Mouse (Mus musculus): Measurements from ENCODE around the gene Actr8. TPM values are rescaled to one million over a fixed set of nuclear protein-coding genes. Genes with fewer than 3 reads are reported as not detected.

The Actr8 gene
- polyA plus RNA-seq, 1 experiment from 2014 or later = 43.1 TPM

GRCm38 (mm10) chr14:29976927-29977326, 1.2 kb upstream of the Actr8 start:
- ATAC-seq (ENCODE audit: insufficient number of reproducible peaks, insufficient read depth, low FRiP score, low read depth) = no peak
- H3K36me3 ChIP-seq (ENCODE audit: control insufficient read depth, insufficient read depth, low read length) = peaks cover 58% of the 10 kb centered on the region
- H3K4me1 ChIP-seq (ENCODE audit: control insufficient read depth in 2 of 2, insufficient read depth in 2 of 2, low read length in 2 of 2) = peaks cover 5 to 7% of the 10 kb centered on the region in 2 experiments; a peak in 1 of 4 replicates
- H3K4me2 ChIP-seq (ENCODE audit: low read length) = no peak overlapping the region
- no peak overlapping the region for H3K9ac ChIP-seq (ENCODE audit: low read length)
- H3K4me3 ChIP-seq (ENCODE audit: control insufficient read depth in 1 of 2, insufficient read depth in 1 of 2, low read depth in 1 of 2, low read length in 2 of 2) = no peak overlapping the region
- no peaks in the 10 kb centered on the region for H3K9me3 ChIP-seq (ENCODE audit: control insufficient read depth, low read length)
- H3K27me3 ChIP-seq (ENCODE audit: control insufficient read depth, insufficient read depth, low read length) = no peaks in the 10 kb centered on the region
- 94% methylated on average over 6 of the region's 6 CpGs for WGBS
- H3K27ac ChIP-seq (replicated peaks in 1 of 2; ENCODE audit: control insufficient read depth in 1 of 2, insufficient read depth in 1 of 2, low read depth in 2 of 2, low read length in 2 of 2) = no peak overlapping the region

- H3K4me1 ChIP-seq (ENCODE audit: control insufficient read depth in 2 of 2, insufficient read depth in 2 of 2, low read length in 2 of 2) = peaks cover 5 to 7% of the 10 kb centered on the region in 2 experiments; a peak in 1 of 4 replicates
- H3K9ac ChIP-seq (ENCODE audit: low read length) = no peak overlapping the region
- H3K27ac ChIP-seq (replicated peaks in 1 of 2; ENCODE audit: control insufficient read depth in 1 of 2, insufficient read depth in 1 of 2, low read depth in 2 of 2, low read length in 2 of 2) = no peak overlapping the region
- H3K9me3 ChIP-seq (ENCODE audit: control insufficient read depth, low read length) = no peaks in the 10 kb centered on the region
- peaks cover 58% of the 10 kb centered on the region for H3K36me3 ChIP-seq (ENCODE audit: control insufficient read depth, insufficient read depth, low read length)
- ATAC-seq (ENCODE audit: insufficient number of reproducible peaks, insufficient read depth, low FRiP score, low read depth) = no peak
- no peak overlapping the region for H3K4me3 ChIP-seq (ENCODE audit: control insufficient read depth in 1 of 2, insufficient read depth in 1 of 2, low read depth in 1 of 2, low read length in 2 of 2)
- no peak overlapping the region for H3K4me2 ChIP-seq (ENCODE audit: low read length)
- WGBS = 94% methylated on average over 10 of the region's 10 CpGs
- no peaks in the 10 kb centered on the region for H3K27me3 ChIP-seq (ENCODE audit: control insufficient read depth, insufficient read depth, low read length)
Measured at GRCm38 (mm10) chr14:29980447-29981205, 2.5 kb downstream of the Actr8 start.

- Histone ChIP-seq H3K9ac (ENCODE audit: low read length) (no peak overlapping the region), H3K4me3 (ENCODE audit: control insufficient read depth in 1 of 2, insufficient read depth in 1 of 2, low read depth in 1 of 2, low read length in 2 of 2) (no peak overlapping the region), H3K27me3 (ENCODE audit: control insufficient read depth, insufficient read depth, low read length) (no peaks in the 10 kb centered on the region), H3K4me1 (ENCODE audit: control insufficient read depth in 2 of 2, insufficient read depth in 2 of 2, low read length in 2 of 2) (no peaks in the 10 kb centered on the region), H3K4me2 (ENCODE audit: low read length) (no peak overlapping the region), H3K36me3 (ENCODE audit: control insufficient read depth, insufficient read depth, low read length) (peaks cover 100% of the 10 kb centered on the region), H3K27ac (replicated peaks in 1 of 2; ENCODE audit: control insufficient read depth in 1 of 2, insufficient read depth in 1 of 2, low read depth in 2 of 2, low read length in 2 of 2) (no peak overlapping the region), H3K9me3 (ENCODE audit: control insufficient read depth, low read length) (no peaks in the 10 kb centered on the region)
- WGBS = 91% methylated on average over 4 of the region's 4 CpGs
- ATAC-seq (ENCODE audit: insufficient number of reproducible peaks, insufficient read depth, low FRiP score, low read depth) = no peak
Measured at GRCm38 (mm10) chr14:29986096-29986495, 8.0 kb downstream of the Actr8 start.

GRCm38 (mm10) chr14:29987276-29987675, 9.1 kb downstream of the Actr8 start:
- 83% methylated on average over 6 of the region's 6 CpGs for WGBS
- Histone ChIP-seq H3K27me3 (ENCODE audit: control insufficient read depth, insufficient read depth, low read length) (no peaks in the 10 kb centered on the region), H3K9ac (ENCODE audit: low read length) (no peak overlapping the region), H3K4me2 (ENCODE audit: low read length) (no peak overlapping the region), H3K4me3 (ENCODE audit: control insufficient read depth in 1 of 2, insufficient read depth in 1 of 2, low read depth in 1 of 2, low read length in 2 of 2) (no peak overlapping the region), H3K36me3 (ENCODE audit: control insufficient read depth, insufficient read depth, low read length) (peaks cover 100% of the 10 kb centered on the region), H3K9me3 (ENCODE audit: control insufficient read depth, low read length) (no peaks in the 10 kb centered on the region), H3K4me1 (ENCODE audit: control insufficient read depth in 2 of 2, insufficient read depth in 2 of 2, low read length in 2 of 2) (no peaks in the 10 kb centered on the region), H3K27ac (replicated peaks in 1 of 2; ENCODE audit: control insufficient read depth in 1 of 2, insufficient read depth in 1 of 2, low read depth in 2 of 2, low read length in 2 of 2) (no peak overlapping the region)
- ATAC-seq (ENCODE audit: insufficient number of reproducible peaks, insufficient read depth, low FRiP score, low read depth) = no peak

- Histone ChIP-seq H3K27ac (replicated peaks in 1 of 2; ENCODE audit: control insufficient read depth in 1 of 2, insufficient read depth in 1 of 2, low read depth in 2 of 2, low read length in 2 of 2) (no peak overlapping the region), H3K4me1 (ENCODE audit: control insufficient read depth in 2 of 2, insufficient read depth in 2 of 2, low read length in 2 of 2) (no peaks in the 10 kb centered on the region), H3K4me2 (ENCODE audit: low read length) (no peak overlapping the region), H3K9ac (ENCODE audit: low read length) (no peak overlapping the region), H3K27me3 (ENCODE audit: control insufficient read depth, insufficient read depth, low read length) (no peaks in the 10 kb centered on the region), H3K36me3 (ENCODE audit: control insufficient read depth, insufficient read depth, low read length) (peaks cover 100% of the 10 kb centered on the region), H3K4me3 (ENCODE audit: control insufficient read depth in 1 of 2, insufficient read depth in 1 of 2, low read depth in 1 of 2, low read length in 2 of 2) (no peak overlapping the region), H3K9me3 (ENCODE audit: control insufficient read depth, low read length) (no peaks in the 10 kb centered on the region)
- ATAC-seq (ENCODE audit: insufficient number of reproducible peaks, insufficient read depth, low FRiP score, low read depth) = no peak
- WGBS = 90% methylated on average over 9 of the region's 9 CpGs
Measured at GRCm38 (mm10) chr14:29987739-29988138, 9.6 kb downstream of the Actr8 start.

GRCm38 (mm10) chr14:29988337-29988736, 10.2 kb downstream of the Actr8 start:
- H3K27ac ChIP-seq (replicated peaks in 1 of 2; ENCODE audit: control insufficient read depth in 1 of 2, insufficient read depth in 1 of 2, low read depth in 2 of 2, low read length in 2 of 2) = no peak overlapping the region
- no peaks in the 10 kb centered on the region for H3K4me1 ChIP-seq (ENCODE audit: control insufficient read depth in 2 of 2, insufficient read depth in 2 of 2, low read length in 2 of 2)
- no peak overlapping the region for H3K4me2 ChIP-seq (ENCODE audit: low read length)
- ATAC-seq (ENCODE audit: insufficient number of reproducible peaks, insufficient read depth, low FRiP score, low read depth) = no peak
- 94% methylated on average over 4 of the region's 4 CpGs for WGBS
- no peaks in the 10 kb centered on the region for H3K9me3 ChIP-seq (ENCODE audit: control insufficient read depth, low read length)
- H3K36me3 ChIP-seq (ENCODE audit: control insufficient read depth, insufficient read depth, low read length) = peaks cover 100% of the 10 kb centered on the region
- no peak overlapping the region for H3K9ac ChIP-seq (ENCODE audit: low read length)
- no peaks in the 10 kb centered on the region for H3K27me3 ChIP-seq (ENCODE audit: control insufficient read depth, insufficient read depth, low read length)
- H3K4me3 ChIP-seq (ENCODE audit: control insufficient read depth in 1 of 2, insufficient read depth in 1 of 2, low read depth in 1 of 2, low read length in 2 of 2) = no peak overlapping the region

GRCm38 (mm10) chr14:29994976-29995375, 16.8 kb downstream of the Actr8 start:
- ATAC-seq (ENCODE audit: insufficient number of reproducible peaks, insufficient read depth, low FRiP score, low read depth) = no peak
- Histone ChIP-seq H3K4me1 (ENCODE audit: control insufficient read depth in 2 of 2, insufficient read depth in 2 of 2, low read length in 2 of 2) (no peaks in the 10 kb centered on the region), H3K27ac (replicated peaks in 1 of 2; ENCODE audit: control insufficient read depth in 1 of 2, insufficient read depth in 1 of 2, low read depth in 2 of 2, low read length in 2 of 2) (no peak overlapping the region), H3K4me3 (ENCODE audit: control insufficient read depth in 1 of 2, insufficient read depth in 1 of 2, low read depth in 1 of 2, low read length in 2 of 2) (no peak overlapping the region), H3K27me3 (ENCODE audit: control insufficient read depth, insufficient read depth, low read length) (no peaks in the 10 kb centered on the region), H3K36me3 (ENCODE audit: control insufficient read depth, insufficient read depth, low read length) (peaks cover 73% of the 10 kb centered on the region), H3K4me2 (ENCODE audit: low read length) (no peak overlapping the region), H3K9ac (ENCODE audit: low read length) (no peak overlapping the region), H3K9me3 (ENCODE audit: control insufficient read depth, low read length) (no peaks in the 10 kb centered on the region)
- WGBS = 89% methylated on average over 4 of the region's 4 CpGs

Measured in heart, embryonic 14.5 days (tissue).